Mouse (Mus musculus) embryo, embryonic 10 days (tissue): ENCODE measurements around the gene Mamld1.
"Not testable (repeated sequence)": the region's sequence is repeated elsewhere in the genome, so short reads cannot be mapped to it uniquely, and the experiment has no call there.

Source experiments
- DNase-seq: peaks from one replicate; pipeline ENCODE4 v3.0.0-alpha.2; 2015; ENCODE audit warnings: low spot score

The Mamld1 gene

DNA sequence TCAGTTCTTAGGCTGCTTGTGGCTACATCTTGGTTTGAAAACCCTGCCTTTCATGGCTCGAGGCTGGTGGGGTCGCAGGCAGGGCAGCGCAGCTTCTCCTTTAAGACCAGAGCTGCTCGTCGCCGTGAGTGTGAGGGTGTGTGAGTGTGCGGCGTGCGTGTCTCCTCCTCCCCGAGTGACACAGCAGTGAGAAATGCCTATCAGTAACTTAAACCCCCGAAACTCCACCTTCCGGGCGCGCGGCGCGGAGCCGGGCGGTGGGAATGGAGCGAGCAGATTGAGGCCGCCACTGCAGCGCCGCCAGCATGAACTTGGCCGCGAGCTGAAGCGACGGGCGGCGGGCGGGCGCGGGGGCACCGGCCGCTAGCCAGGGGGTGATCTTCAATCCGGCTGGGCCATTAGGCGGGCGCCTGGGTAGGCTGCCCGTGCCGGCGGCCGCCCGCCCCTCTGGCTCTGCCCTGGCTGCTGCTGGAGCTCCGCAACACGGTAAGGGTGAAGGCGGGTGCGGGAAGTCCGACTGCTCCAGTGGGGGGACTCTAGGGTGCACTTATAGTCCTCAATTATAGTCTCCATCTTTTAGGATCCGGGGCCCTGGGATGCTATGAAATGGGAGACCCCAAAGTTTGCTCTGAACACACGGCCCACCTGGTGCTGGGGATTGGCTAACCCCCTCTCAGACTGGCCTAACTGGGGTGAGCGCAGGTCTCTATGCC, at the start of gene Mamld1:
TSS of gene Mamld1 (plus strand) at position 393 of the 713 bp plus-strand sequence.
- DNase-seq, result peak; percentile 24

DNA sequence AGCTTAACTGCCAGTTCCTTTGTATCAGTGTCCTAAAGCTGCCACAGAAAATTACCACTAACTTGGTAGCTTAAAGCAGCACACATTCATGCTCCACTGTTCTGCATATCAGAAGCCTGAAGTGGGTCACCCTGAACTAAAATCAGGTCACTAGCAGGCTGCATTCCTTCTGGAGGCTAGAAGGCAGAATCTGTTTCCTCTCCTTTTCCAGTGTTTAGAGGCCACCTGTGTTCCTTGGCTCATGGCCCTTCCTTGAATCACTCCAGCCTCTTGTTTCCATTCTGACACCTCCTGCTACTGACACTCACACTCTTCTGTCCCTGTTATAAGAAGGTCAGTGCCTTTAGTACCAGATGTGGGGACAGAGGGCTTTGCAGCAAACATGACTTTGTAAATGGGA, 25.3 kb upstream of the Mamld1 start:
- no peak for DNase-seq

DNA sequence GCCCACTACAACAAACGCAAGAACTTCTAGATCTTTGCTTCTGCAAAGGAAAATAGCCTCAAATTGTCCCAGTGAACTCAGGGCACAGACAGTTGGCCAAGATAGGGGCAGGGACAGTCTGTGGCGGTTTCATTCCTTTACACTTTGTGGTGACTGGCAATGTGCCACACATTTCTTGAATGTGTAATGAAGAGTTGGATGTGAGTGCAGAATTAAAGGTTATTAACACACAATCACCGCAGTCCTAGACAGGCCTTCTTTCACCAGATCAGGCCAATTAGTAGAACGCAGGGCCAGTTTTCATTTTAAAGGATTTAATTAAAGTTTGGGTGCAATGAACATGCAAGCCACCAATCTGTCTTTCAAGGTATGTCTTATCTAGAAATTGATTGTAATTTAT, 22.0 kb upstream of the Mamld1 start:
- no peak for DNase-seq

DNA sequence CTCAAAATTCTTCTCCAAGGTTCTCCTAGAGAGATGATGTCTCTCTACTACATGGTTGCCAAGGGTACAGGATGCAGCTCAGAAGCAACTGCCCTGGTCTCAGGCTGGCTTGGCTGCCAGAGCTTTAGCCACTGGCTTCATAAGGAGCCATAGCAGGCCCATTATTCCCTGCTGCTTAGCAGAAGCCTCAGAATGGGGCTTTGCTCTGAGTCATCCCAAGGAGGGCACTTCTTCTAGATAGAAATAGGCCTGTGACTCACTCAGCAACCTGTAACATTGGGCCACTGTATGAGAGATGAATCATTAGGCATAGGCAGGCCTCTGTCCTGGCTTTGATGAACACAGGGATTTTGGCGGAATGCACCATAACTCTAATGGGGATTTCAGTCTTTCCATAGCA, 21.1 kb upstream of the Mamld1 start:
- not testable (repeated sequence) for DNase-seq

- no peak for DNase-seq
Measured at GRCm38 (mm10) chrX:71050677-71051311, 738 bp downstream of the Mamld1 start.

DNA sequence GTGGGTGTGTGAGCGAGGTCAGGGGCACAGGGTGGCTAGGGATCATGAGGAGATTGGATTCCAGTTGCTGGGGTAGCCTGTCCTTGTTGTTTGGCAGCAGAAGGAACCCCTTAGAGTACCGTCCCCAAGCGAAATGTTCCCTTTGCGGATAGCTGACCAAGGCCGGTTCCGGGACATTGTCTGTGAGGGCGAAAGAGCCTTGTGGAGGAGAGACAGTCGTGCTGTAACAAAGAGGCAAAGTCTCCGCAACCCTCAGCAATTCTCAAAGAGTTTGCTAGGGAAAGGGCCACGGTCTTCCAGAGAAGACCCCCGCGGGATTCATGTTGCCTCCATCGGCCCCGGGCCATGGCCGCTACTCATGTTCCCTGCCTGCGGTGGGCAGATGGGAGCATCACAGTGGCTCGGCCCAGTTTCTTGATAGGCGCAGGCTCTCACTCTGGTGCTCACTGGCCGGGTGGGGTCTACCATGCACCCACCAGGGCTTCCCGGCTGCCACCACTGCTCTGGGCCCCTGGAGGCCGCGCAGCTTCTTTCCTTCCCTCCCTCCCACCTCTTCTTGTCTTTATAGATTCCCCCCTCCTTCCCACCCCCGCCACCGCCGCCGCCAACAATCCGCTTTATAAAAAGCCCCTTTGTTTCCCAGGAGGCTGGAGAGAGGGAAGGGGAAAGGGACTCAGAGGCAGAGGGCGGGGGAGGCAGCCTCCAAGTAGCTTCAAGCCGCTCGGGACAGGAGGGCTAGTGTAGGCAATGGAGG, 1.5 kb downstream of the Mamld1 start:
- DNase-seq, result peak; percentile 10

DNA sequence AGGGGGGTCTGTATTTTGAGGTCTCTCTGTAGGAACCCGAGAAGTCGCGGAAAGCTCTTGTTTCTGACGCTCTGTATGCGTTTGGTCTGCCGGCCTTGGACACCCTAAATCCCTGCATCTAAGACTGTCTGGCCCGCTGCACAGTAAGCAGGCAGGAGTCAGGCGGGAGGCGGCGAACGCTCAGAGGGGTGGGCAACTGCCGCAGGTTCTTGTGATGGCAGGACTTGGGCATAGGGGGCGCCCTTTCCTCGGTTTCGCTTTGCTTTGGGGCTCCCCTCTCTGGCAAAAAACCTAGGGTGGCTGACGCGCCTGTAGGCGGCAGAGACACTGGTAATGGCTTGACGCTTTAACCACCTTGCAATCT, 2.0 kb downstream of the Mamld1 start:
- DNase-seq, result peak; percentile 69

- DNase-seq, result peak; percentile 7
Measured at GRCm38 (mm10) chrX:71052481-71053216, 2.6 kb downstream of the Mamld1 start.

DNA sequence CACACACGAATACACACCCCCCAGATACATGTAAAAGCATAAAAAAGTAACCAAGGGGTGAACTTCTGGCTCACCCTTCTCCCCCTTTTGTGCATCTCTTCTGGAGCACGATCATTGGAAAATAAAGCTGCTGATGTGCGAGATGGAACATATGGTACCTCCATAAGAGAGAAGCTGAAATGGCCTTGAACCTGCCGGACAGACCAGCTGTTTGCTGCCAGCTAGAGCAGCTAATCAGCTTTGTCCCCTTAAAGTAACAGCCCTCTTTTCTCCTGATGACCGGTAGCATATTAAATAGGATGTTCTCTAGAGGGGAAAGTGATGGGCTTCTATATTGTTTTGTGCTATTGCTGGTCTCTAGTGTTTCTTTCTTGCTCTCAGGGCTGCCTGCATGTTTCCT, 3.2 kb downstream of the Mamld1 start:
- no peak for DNase-seq

- DNase-seq, result no peak
Measured at GRCm38 (mm10) chrX:71056968-71057367, 6.9 kb downstream of the Mamld1 start.

- DNase-seq, result no peak
Measured at GRCm38 (mm10) chrX:71085092-71085807, 35.2 kb downstream of the Mamld1 start.

GRCm38 (mm10) chrX:71087370-71088079, 37.5 kb downstream of the Mamld1 start:
- no peak for DNase-seq

- no peak for DNase-seq
Measured at GRCm38 (mm10) chrX:71088080-71088414, 38.0 kb downstream of the Mamld1 start.

GRCm38 (mm10) chrX:71105820-71106219, 55.8 kb downstream of the Mamld1 start:
- no peak for DNase-seq

DNA sequence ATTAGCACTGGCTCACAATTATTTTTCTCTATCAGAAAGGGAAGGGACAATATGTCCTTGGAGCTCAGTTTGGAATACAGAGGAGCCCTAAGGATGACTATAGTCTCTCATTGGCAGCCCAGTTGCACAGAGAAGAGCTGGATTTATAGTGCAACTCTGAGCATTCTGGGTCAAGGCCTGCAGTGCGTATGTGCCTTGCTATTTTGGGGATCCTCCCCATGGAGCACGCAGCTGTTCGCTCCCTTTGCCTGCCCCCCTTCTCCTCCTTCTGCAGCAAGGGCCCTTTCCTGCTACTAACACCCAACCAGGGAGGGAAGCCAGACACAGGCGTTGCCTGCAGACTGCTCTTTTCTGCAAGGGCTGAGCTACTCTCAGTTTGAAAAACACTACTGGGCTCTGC, 56.3 kb downstream of the Mamld1 start:
- no peak for DNase-seq

DNA sequence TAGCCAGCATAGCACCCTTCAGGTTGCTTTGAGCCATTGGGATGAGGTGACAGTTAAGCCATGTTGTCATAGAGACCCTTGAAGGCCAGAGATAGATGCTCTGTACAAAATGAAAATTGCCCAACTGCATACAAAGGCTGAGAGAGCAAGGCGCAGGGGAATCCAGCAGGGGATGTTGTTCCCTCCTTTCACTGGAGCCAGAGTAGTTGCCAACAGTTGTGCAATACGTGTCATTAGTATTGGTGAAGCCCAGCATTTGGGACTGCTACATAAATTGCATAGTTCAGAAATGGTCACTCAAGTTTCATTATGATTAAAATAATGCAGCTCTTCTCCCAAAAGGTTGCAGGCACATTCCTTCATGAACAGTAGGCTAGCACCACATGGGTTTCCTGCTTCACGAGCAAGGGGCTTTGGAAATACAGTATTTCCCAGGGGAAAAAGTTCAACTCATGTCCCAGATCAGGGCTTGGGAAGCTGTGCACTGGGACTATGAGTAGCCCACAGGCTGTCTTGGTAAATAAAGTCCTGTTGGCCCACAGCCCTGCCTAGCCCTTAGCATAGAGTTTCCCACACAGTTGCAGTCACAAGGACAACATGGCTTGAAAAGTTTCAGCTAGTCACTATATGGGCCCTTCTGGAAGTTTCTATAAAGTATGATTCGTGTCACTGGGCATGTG, 58.1 kb downstream of the Mamld1 start:
- no peak for DNase-seq

DNA sequence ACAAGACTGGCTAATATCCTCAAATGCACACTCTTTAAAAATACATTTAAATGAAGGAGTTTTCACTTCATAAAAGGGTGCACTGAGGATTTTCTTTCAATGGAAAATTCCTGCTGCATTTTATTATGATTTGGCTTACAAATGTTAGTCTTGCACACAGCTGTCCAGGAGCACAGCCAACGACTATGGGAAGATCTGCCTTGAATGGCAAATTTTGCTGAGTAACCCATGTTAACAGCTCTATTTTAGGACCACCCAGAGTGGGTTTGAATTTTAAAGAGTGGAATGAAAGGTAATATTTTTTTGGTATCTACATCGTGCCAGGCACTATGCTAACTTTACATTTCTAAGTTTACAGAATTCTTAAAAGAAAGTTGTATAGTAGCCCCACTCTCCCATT, 60.3 kb downstream of the Mamld1 start:
- no peak for DNase-seq

- no peak for DNase-seq
Measured at GRCm38 (mm10) chrX:71122359-71123293, 72.6 kb downstream of the Mamld1 start.

GRCm38 (mm10) chrX:71125013-71125412, 75.0 kb downstream of the Mamld1 start:
- DNase-seq, result no peak

GRCm38 (mm10) chrX:71131464-71131863, 81.4 kb downstream of the Mamld1 start:
- peak; percentile 38 for DNase-seq
